Mouse (Mus musculus) heart, adult 2 months (tissue): Measurements from ENCODE around the gene Arhgap23. TPM values are rescaled to one million over a fixed set of nuclear protein-coding genes. Genes with fewer than 3 reads are reported as not detected.
A peak's percentile ranks its signal among the peaks of the same experiment; 100 is the strongest.

ENCODE experiments used
- DNase-seq, 2 experiments: peaks; one replicate each; pipeline ENCODE4 v3.0.0; 2021
- H3K27ac ChIP-seq: fragments of 200-600 bp; 2 replicates; pipeline ENCODE4 v1.8.1; 2022
- H3K27me3 ChIP-seq: fragments of 200-500 bp; 2 replicates; pipeline ENCODE4 v1.6.1; 2012; ENCODE audit warnings: mild to moderate bottlenecking, low read length, inconsistent platforms, mixed read lengths; ENCODE audit not compliant: control insufficient read depth, insufficient read depth
- H3K36me3 ChIP-seq: fragments of 200-500 bp; 2 replicates; pipeline ENCODE4 v1.6.1; 2012; ENCODE audit warnings: low read length, inconsistent platforms; ENCODE audit not compliant: control insufficient read depth, insufficient read depth
- H3K4me1 ChIP-seq: fragments of 200-500 bp; 2 replicates; pipeline ENCODE4 v1.6.1; 2011; ENCODE audit warnings: low read length; ENCODE audit not compliant: control insufficient read depth, insufficient read depth
- H3K4me3 ChIP-seq: fragments of 200-600 bp; 2 replicates; pipeline ENCODE4 v1.8.1; 2022
- H3K79me2 ChIP-seq: fragments of 200-500 bp; replicated peaks from 2 replicates; pipeline ENCODE4 v1.6.1; 2012; ENCODE audit warnings: mild to moderate bottlenecking, inconsistent platforms, low read length, moderate library complexity, mixed read lengths; ENCODE audit not compliant: control insufficient read depth, insufficient read depth
- H3K9ac ChIP-seq: fragments of 200-500 bp; 2 replicates; pipeline ENCODE4 v1.6.1; 2012; ENCODE audit warnings: low read depth, mild to moderate bottlenecking, control low read depth, inconsistent platforms, low read length, mixed read lengths
- CTCF ChIP-seq: fragments of 200-600 bp; IDR thresholded peaks from 2 replicates; pipeline ENCODE4 v1.8.1; 2022; ENCODE audit warnings: antibody characterized with exemption, mild to moderate bottlenecking, moderate library complexity
- EP300 ChIP-seq: fragments of 200-500 bp; IDR thresholded peaks from 2 replicates; pipeline ENCODE4 v1.6.1; 2011; ENCODE audit warnings: low read depth, low read length, control low read depth; ENCODE audit not compliant: insufficient read depth
- POLR2A ChIP-seq: fragments of 200-500 bp; IDR thresholded peaks from 2 replicates; pipeline ENCODE4 v1.6.1; 2011; ENCODE audit warnings: mild to moderate bottlenecking, low read depth, low read length, control low read depth; ENCODE audit not compliant: insufficient read depth
- WGBS: fragments of 180-500 bp; shearing (Covaris S2); methylation state at CpG from one replicate; pipeline ENCODE4 v1.1.7; 2018; 5-methylcytosine and 5-hydroxymethylcytosine counted together
- intact Hi-C: fragments of 180-260 bp; cut with DNase I; formaldehyde crosslinking; loops from one replicate; pipeline ENCODE4 v1.15.1; 2025
- polyA plus RNA-seq: library from polyadenylated mRNA; depleted of rRNA; stranded (reverse); fragments of >200 nt; gene quantifications from 2 replicates; pipeline ENCODE4 v1.2.3, GENCODE M21; 2012
- total RNA-seq, 2 experiments: library from RNA; stranded (reverse); gene quantifications; 2 replicates each; pipeline ENCODE4 v1.2.3; 2021

Gene Arhgap23
- total and polyA plus RNA-seq, 3 experiments = 12.8 to 18.4 (median 13.7) TPM

- H3K4me1 ChIP-seq = no peaks in the 10 kb centered on the region
- DNase-seq = no peak
- H3K27me3 ChIP-seq = no peaks in the 10 kb centered on the region
- TF ChIP-seq POLR2A (no peak), CTCF (no peak), EP300 (no peak)
- H3K36me3 ChIP-seq = no peaks in the 10 kb centered on the region
- no peak overlapping the region for H3K27ac ChIP-seq
- no peak overlapping the region for H3K4me3 ChIP-seq
- whole genome bisulfite sequencing = 92% methylated on average over 6 of the region's 6 CpGs
- intact Hi-C loops = no loop called here
- H3K79me2 ChIP-seq = no peaks in the 10 kb centered on the region
- H3K9ac ChIP-seq = no peak overlapping the region
Observed at GRCm38 (mm10) chr11:97525313-97525712, 110.0 kb downstream of the Arhgap23 start.

GRCm38 (mm10) chr11:97528282-97528808, 113.0 kb downstream of the Arhgap23 start:
- Histone ChIP-seq H3K4me3 (no peak overlapping the region), H3K9ac (no peak overlapping the region), H3K27me3 (peaks cover 3% of the 10 kb centered on the region), H3K36me3 (no peaks in the 10 kb centered on the region), H3K4me1 (no peaks in the 10 kb centered on the region), H3K79me2 (no peaks in the 10 kb centered on the region), H3K27ac (no peak overlapping the region)
- WGBS = 71% methylated on average over 18 of the region's 18 CpGs
- no peak for DNase-seq
- TF ChIP-seq CTCF (no peak), EP300 (no peak), POLR2A (no peak)
- intact Hi-C loops = no loop called here

DNA sequence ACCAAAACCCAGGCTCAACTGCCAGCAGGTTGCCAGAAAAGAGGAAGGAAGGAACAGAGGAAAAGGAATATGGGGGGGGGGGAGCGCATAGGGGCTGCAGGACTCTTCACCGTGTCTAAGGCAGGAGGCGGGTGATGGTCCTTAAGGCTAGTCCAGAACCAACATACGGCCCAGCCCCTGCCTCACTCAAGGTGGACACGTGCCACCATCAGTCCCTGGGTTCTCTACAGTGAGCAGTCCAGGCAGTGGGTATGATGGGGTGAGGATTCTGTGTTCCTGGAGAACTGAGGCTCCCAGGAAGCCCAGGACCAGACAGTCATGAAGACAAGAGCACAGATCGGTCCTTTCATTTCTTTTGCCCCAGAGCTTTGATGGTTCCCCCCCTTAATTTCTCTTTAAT, 114.7 kb downstream of the Arhgap23 start:
- WGBS = 73% methylated on average over 6 of the region's 6 CpGs
- H3K9ac ChIP-seq = no peak overlapping the region
- H3K4me1 ChIP-seq = no peaks in the 10 kb centered on the region

GRCm38 (mm10) chr11:97530961-97531360, 115.6 kb downstream of the Arhgap23 start:
- 49% methylated on average over 5 of the region's 5 CpGs for WGBS
- Histone ChIP-seq H3K36me3 (no peaks in the 10 kb centered on the region), H3K4me3 (no peak overlapping the region), H3K9ac (no peak overlapping the region), H3K4me1 (no peaks in the 10 kb centered on the region), H3K27me3 (peaks cover 17% of the 10 kb centered on the region), H3K79me2 (no peaks in the 10 kb centered on the region), H3K27ac (no peak overlapping the region)
- no peak for DNase-seq
- no peak for TF ChIP-seq EP300
- no peak for TF ChIP-seq POLR2A
- TF ChIP-seq CTCF = no peak
- intact Hi-C loops = loop anchor here (1.0 to 5.0 kb wide), 4 partner anchors 26 to 171 kb away; partner anchors contain the start of genes Pcgf2 and Psmb3

More for the DNA sequence above, 114.7 kb downstream of the Arhgap23 start:
- no peak for DNase-seq
- H3K27ac ChIP-seq = no peak overlapping the region
- no peaks in the 10 kb centered on the region for H3K36me3 ChIP-seq
- intact Hi-C loops = loop anchor here (2.0 to 5.0 kb wide), 3 partner anchors 27 to 172 kb away; partner anchors contain the start of genes Pcgf2 and Psmb3
- H3K4me3 ChIP-seq = no peak overlapping the region
- TF ChIP-seq EP300 (no peak), POLR2A (no peak), CTCF (no peak)
- H3K79me2 ChIP-seq = no peaks in the 10 kb centered on the region
- H3K27me3 ChIP-seq = peaks cover 13% of the 10 kb centered on the region

- Histone ChIP-seq H3K9ac (peak overlapping the region; percentile 33), H3K27ac (no peak overlapping the region), H3K36me3 (no peaks in the 10 kb centered on the region), H3K79me2 (no peaks in the 10 kb centered on the region), H3K27me3 (peaks cover 20% of the 10 kb centered on the region), H3K4me3 (peak overlapping the region; percentile 57), H3K4me1 (no peaks in the 10 kb centered on the region)
- 8% methylated on average over 46 of the region's 46 CpGs for WGBS
- peak; percentile 91 to 93 for DNase-seq
- intact Hi-C loops = loop anchor here (1.0 to 5.0 kb wide), 4 partner anchors 25 to 171 kb away; partner anchors contain the start of genes Pcgf2 and Psmb3
- TF ChIP-seq CTCF = peak; percentile 97
- no peak for TF ChIP-seq POLR2A
- 0 out of 2 replicates have a peak, but pooled peaks have one; percentile 62 for TF ChIP-seq EP300
Observed at GRCm38 (mm10) chr11:97531381-97532260, 116.3 kb downstream of the Arhgap23 start.

DNA sequence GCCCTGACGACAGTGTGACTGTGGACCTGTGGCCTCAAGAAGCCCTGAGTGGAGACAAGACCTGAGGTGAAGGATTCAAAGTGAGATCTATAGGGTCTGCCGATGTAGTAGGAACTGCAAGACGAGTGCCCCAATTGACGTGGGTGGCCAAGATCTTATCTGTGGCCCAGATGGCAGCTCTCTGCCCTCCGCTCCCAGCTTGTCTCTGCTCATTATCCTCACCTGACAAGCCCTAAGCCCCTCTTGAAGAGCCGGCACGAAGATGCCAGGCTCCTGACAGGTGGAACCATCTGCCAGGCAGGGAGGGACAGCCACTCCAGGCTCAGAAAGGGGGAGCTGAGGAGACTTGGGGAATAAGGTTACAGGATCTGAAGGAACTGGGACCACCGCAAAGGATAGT, 117.0 kb downstream of the Arhgap23 start:
- no peak for DNase-seq
- Histone ChIP-seq H3K79me2 (no peaks in the 10 kb centered on the region), H3K36me3 (no peaks in the 10 kb centered on the region), H3K4me3 (no peak overlapping the region), H3K4me1 (no peaks in the 10 kb centered on the region), H3K27ac (no peak overlapping the region), H3K9ac (no peak overlapping the region), H3K27me3 (peaks cover 25% of the 10 kb centered on the region)
- 14% methylated on average over 8 of the region's 8 CpGs for WGBS
- TF ChIP-seq EP300 = no peak
- no peak for TF ChIP-seq POLR2A
- no peak for TF ChIP-seq CTCF
- intact Hi-C loops = loop anchor here (5.0 kb wide), 2 partner anchors 40 to 170 kb away; partner anchors contain the start of genes Pcgf2 and Psmb3
